Mouse (Mus musculus) left cerebral cortex, adult 2 months (tissue): ENCODE results near the gene Kras. TPM values are rescaled to one million over a fixed set of nuclear protein-coding genes. Genes with fewer than 3 reads are reported as not detected.
A peak's percentile ranks its signal among the peaks of the same experiment; 100 is the strongest.

ENCODE experiments used
- DNase-seq, 2 experiments: peaks; one replicate each; pipeline ENCODE4 v3.0.0; 2021 to 2022; ENCODE audit warnings: low spot score in 2 of 2, mixed read lengths in 1 of 2; ENCODE audit errors: extremely low spot score in 1 of 2
- H3K27ac ChIP-seq: fragments of 200-600 bp; 2 replicates; pipeline ENCODE4 v1.8.1; 2022
- H3K4me3 ChIP-seq: fragments of 200-600 bp; 2 replicates; pipeline ENCODE4 v1.8.1; 2022
- CTCF ChIP-seq: fragments of 200-600 bp; IDR thresholded peaks from 2 replicates; pipeline ENCODE4 v1.8.1; 2022; ENCODE audit warnings: antibody characterized with exemption, mild to moderate bottlenecking, moderate library complexity
- intact Hi-C: fragments of 180-260 bp; cut with DNase I; formaldehyde crosslinking; loops from one replicate; pipeline ENCODE4 v1.15.1; 2025
- total RNA-seq, 2 experiments: library from RNA; stranded (reverse); gene quantifications; 2 replicates each; pipeline ENCODE4 v1.2.3; 2021

The Kras gene
- total RNA-seq, 2 experiments from 2014 or later = 78.4 to 79.8 TPM

- H3K4me3 ChIP-seq = no peak overlapping the region
- H3K27ac ChIP-seq = no peak overlapping the region
- no peak for TF ChIP-seq CTCF
- intact Hi-C loops = no loop called here
- DNase-seq = no peak
Measured at GRCm38 (mm10) chr6:145273971-145274620, 24.1 kb upstream of the Kras start.

DNA sequence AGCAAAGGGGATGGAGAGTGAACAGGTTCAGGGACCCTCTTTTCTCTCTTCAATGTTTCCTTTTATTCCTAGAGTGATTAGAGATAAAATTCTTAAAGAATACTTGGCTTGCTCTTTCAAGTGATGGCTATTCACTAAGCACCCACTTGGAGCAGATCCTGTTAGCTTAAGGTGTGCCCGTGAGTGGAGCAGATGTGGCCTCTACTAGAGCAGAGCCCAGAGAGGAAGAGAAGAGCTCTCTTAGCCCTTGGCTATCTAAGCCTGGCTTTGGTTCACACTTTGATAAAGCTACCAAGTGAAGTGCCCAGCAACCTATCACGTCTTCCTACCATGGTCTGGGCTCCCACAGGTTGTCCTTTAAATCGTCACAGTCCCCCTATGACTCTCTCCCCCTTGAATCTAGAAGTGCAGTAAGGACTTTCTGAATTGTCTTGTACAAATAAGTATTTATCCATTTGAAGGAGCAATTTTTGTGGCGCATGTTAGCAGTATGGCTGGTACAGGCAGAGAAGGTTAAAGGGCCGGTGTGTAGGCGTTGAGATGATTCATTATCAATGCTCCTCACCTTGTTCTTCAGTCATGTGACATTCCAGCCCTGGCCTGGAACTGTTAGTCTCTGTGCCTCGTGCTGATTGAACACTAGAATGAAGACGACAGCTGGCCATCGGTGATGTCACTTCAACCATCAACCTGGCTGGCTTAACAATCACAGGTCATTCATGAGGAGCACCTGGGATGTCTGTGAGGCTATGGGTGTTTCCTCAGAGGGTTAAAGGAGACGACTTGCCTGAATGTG lies 22.3 kb upstream of the Kras start:
- H3K27ac ChIP-seq = no peak overlapping the region
- H3K4me3 ChIP-seq = no peak overlapping the region
- intact Hi-C loops = no loop called here
- TF ChIP-seq CTCF = no peak
- DNase-seq = no peak

DNA sequence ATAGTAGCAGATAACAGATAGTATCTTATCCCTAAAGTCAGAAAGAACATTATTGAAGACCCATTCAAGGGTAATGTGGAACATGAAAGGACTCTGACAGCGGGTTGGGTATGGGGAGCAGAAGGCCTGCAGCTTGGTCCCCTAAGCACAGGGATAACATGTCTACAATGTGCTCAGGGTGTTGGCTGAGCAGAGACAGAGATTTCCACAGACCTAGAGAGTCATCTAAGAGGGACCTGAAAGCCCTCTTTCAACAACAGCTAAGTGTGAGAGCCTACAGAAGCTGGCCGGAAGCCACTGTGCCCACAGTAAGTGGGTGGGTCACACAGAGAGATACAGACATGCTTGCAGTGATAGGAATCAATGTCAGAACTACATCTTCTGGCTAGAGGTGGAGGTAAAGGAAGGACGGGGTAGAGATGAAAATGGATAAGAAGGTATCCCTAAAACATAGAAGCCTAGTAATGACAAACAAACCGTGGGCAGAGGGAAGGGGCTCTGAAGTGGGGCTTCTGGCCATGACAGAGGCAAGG lies 19.3 kb upstream of the Kras start:
- TF ChIP-seq CTCF = no peak
- intact Hi-C loops = no loop called here
- DNase-seq = no peak
- H3K4me3 ChIP-seq = no peak overlapping the region
- H3K27ac ChIP-seq = no peak overlapping the region

DNA sequence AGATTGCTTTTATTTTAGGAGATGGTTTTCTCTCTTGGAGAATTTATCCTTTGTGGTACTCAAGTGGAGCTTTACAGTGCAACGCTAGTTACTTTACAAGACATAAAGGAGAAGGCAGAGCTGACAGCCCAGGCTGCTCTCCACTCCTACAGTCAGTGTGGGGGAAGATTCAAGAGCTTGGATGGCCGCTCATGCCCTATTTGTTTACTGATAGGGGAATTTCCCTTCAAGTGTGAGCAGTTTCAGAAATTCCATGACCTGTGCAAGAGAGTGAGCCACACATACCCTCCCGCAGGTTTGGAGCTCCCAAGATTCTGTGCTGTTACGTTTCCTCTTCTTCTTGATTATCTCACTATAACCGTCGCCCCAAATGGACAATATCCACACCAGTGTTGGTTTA lies 17.7 kb upstream of the Kras start:
- intact Hi-C loops = no loop called here
- Histone ChIP-seq H3K4me3 (no peak overlapping the region), H3K27ac (no peak overlapping the region)
- no peak for TF ChIP-seq CTCF
- DNase-seq = no peak

DNA sequence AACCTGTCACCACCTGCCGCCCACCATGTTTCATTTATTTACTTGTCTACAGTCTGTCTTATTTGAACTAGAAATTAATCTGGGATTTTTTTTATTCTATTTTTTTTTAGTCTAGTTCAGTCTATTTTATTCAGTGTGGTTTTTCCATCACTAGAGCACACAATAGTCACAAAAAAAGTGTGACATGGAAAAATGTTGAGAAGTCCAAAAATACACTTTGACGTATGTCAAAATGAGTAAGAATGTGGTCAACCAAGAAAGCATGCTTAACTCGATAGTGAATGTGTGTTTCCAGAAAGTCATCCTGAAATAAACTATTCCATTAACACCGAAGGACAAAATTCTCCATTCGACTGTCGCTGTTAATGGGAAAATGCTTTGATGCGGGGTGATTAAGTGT lies 12.3 kb upstream of the Kras start:
- intact Hi-C loops = no loop called here
- no peak for DNase-seq
- H3K27ac ChIP-seq = no peak overlapping the region
- no peak for TF ChIP-seq CTCF
- H3K4me3 ChIP-seq = no peak overlapping the region

- intact Hi-C loops = no loop called here
- no peak overlapping the region for H3K4me3 ChIP-seq
- H3K27ac ChIP-seq = no peak overlapping the region
- TF ChIP-seq CTCF = no peak
- no peak for DNase-seq
Measured at GRCm38 (mm10) chr6:145256701-145257073, 6.6 kb upstream of the Kras start.

DNA sequence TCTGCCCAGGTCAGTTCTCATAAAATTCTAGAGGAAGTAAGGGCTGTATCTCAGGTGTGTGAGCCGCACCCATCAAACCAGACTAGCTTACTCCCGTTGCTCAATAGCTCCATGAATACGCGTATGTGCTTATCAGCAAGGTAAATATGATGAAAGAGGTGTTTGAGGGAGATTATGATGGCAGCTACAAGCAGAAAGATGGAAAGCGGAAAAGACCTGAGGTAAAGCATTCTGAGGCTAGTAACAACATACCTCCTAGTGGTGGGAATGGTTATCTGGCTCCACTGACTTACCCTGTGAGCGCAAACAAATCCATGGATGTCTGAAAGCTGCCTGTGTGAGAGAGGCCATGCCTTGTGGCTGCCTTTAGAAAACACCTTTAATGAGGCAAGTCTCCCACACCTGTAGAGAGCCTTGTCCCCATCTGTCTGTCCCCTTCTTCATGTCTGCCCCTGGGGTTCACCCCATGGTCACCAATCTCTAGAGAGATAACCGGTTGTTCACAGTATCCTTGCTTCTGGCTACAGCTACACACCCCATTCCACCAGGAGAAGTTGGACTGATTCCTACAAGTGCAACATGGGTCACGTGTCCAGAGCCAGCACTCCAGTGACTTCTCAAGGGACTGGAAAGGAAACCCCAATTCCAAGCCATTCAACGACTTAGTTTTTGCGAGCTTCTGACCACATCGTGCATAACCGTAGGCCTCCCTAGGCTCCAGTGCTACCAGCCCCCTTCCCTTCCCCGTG lies 6.1 kb upstream of the Kras start:
- intact Hi-C loops = no loop called here
- no peak overlapping the region for H3K27ac ChIP-seq
- no peak; the same call in 1 of the 2 replicates for TF ChIP-seq CTCF

DNA sequence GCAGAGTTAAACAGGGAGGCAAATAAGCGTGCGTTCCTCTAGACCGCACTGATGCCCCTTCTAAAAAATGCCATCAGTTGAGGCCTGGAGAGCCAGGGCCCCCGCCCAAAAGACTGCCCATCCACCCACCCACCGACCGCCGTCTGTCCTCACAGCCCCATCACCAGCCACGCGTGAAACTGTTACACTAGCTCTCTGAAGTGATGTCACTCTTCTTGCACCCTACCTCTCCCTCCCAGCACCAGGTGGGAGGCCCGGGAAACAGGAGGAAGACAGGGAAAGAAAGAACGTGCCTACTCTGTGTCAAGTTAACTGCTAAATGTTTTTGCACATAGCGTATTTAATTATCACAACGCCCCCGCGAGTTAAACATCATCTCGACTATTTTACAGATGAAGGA lies 781 bp upstream of the Kras start:
- peak overlapping the region; percentile 88 for H3K27ac ChIP-seq
- peak overlapping the region; percentile 87 for H3K4me3 ChIP-seq
- intact Hi-C loops = loop anchor here (1.0 to 2.0 kb wide), 3 partner anchors 40 to 91 kb away; partner anchors contain the start of genes Casc1 and Etfrf1
- DNase-seq = peak; percentile 37 to 52
- TF ChIP-seq CTCF = no peak

More for the DNA sequence above, 6.1 kb upstream of the Kras start:
- no peak overlapping the region for H3K4me3 ChIP-seq
- no peak for DNase-seq

DNA sequence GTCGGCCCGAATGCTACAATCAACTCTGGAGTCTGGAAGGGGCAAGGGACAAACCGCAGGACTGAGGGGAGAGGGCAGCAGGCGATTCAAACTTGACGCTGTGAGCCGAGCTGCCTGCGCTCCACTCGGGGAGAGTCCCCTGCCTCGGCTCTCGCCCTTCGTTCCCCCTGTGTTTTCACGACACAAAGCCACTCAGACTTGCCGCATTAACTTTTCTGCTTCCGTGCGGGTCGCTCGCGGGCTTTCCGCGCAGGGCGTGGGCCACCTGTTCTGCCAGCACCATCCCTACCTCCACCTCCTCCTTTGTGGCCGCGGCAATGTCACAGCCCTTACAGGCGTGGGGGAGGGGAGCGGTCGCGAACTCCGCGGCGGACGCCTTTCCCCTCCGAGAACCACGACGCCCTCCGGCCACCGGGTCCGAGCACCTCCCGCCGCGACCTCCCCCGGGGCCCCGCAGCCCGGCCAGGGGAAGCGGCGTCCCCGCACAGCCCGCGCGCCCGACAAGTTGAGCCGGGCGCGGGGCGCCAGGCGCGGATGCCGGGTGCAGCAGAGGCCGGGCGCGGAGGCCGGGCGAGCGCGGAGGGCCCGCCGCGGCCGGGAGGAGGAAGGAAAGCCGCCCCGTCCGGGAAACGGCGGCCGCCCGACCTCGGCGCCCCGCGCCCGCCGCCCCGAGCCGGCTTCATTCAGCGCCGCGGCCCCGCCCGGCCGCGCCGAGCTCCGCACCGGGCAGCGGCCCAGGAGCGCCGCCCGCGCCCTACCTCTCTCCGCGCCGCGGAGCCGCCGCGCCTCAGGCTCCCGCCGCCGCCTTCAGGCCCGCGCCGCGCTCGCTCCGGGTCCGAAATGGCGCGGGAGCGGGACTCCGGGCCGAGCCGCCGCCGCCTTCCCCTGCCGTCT lies 501 bp downstream of the Kras start:
- no peak for TF ChIP-seq CTCF

DNA sequence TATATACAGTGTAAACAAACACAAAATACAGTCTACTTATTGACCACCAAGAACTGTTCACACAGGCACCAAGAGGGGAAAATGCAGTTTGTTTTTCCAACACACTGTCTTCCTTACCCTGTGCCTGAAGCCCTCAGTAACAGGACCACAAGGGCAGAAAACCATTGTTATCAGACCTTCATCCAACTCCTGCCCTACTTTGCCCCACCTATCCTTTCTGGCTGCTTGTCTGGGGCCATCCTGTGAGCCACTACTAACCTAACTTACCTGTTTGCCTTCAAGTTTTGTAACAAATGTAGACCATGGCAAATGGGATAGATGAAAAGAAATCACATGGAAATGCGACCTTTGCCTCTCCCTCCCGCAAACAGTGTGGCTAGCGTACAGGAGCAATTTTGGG lies 2.2 kb downstream of the Kras start:
- intact Hi-C loops = no loop called here
- TF ChIP-seq CTCF = no peak
- H3K4me3 ChIP-seq = no peak overlapping the region; the same call in 1 of the 2 replicates
- DNase-seq = no peak
- H3K27ac ChIP-seq = no peak overlapping the region

More for the DNA sequence above, 501 bp downstream of the Kras start:
- H3K4me3 ChIP-seq = peak overlapping the region; percentile 87
- peak; percentile 48 to 51 for DNase-seq
- peak overlapping the region; percentile 76 for H3K27ac ChIP-seq
- intact Hi-C loops = loop anchor here (1.0 to 2.0 kb wide), 3 partner anchors 38 to 93 kb away; partner anchors contain the start of genes Casc1 and Etfrf1

GRCm38 (mm10) chr6:145246841-145247240 lies 3.2 kb downstream of the Kras start:
- TF ChIP-seq CTCF = no peak

More at GRCm38 (mm10) chr6:145246841-145247240, 3.2 kb downstream of the Kras start:
- DNase-seq = no peak
- Histone ChIP-seq H3K27ac (no peak overlapping the region), H3K4me3 (no peak overlapping the region)
- intact Hi-C loops = no loop called here
